Mouse (Mus musculus) layer of hippocampus, postnatal 25 days (tissue): ENCODE measurements at regions not wholly inside any gene's neighbourhood (a gene's known extent, or its start where the extent isn't known, plus 50 kb on each side); places are given as distances from the start of the nearest gene placed in this dataset.
A peak's percentile ranks its signal among the peaks of the same experiment; 100 is the strongest.

ENCODE experiments used
- DNase-seq, 2 experiments: peaks; one replicate each; pipeline ENCODE4 v3.0.0; 2022; ENCODE audit warnings: mixed read lengths in 2 of 2, low spot score in 1 of 2; ENCODE audit errors: extremely low spot score in 1 of 2

DNA sequence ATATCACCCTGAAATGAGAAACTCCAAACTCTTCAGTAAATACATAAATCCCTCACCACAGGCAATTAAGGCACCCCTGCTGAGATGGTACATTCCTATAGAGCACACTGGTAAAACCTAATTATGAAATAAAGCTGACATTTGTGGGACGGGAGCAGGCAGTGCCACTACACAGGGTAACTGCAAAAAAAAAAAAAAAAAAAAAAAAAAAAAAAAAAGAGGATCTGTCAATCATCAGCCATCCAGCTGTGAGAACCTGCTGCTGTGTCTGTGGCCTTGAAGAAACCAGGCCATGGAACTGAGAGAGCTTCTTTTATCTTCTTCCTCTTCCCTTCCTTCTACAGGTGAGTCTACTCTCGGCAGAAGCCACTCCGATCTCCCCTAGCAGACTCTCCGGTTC lies 78.6 kb upstream of the Sfrp2 start:
- no peak for DNase-seq

DNA sequence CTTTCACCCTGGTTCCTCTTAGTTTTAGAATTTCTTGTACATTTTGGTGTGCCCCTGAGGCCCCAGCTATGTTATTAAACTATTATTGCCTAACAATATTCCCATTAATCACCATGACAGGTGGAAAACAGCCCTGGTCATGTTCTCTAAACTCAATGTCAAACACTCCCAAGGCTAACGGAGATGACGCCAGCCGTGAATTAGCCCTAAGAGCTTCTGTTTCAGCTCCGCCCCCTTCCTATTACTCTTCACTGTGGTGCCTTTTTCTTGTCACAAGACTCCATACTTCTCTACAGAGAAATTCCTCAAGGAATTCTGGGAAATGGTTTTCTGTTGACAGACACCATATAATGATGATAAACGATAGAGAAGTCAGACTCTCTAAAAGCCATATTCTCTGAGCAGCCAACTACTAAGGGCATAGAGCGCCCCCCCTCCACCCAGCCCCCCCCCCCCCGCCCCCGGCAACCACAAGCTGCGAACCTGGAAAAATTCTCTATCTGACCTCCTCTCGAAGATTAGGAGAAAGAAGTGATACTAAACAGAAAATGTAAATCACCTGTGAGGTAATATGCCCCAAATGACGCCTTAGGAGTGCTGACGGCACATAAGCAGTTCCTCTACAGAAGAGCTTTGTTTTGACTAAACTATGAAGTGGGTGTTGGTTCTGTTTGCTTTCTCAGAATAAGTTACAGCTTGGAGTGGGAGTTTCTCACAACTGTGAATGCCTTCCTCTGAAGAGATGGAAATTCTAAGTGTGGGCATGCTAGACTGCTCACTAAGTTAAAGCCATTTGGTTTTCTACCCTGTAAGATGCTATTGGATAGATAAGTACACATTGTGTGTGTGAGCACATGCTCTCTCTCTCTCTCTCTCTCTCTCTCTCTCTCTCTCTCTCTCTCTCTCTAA lies 76.8 kb upstream of the Sfrp2 start:
- no peak for DNase-seq

- no peak for DNase-seq
These were observed 71.6 kb upstream of the Sfrp2 start for GRCm38 (mm10) chr3:83694505-83694904.

GRCm38 (mm10) chr3:83699751-83700150 lies 66.4 kb upstream of the Sfrp2 start:
- DNase-seq = no peak

DNA sequence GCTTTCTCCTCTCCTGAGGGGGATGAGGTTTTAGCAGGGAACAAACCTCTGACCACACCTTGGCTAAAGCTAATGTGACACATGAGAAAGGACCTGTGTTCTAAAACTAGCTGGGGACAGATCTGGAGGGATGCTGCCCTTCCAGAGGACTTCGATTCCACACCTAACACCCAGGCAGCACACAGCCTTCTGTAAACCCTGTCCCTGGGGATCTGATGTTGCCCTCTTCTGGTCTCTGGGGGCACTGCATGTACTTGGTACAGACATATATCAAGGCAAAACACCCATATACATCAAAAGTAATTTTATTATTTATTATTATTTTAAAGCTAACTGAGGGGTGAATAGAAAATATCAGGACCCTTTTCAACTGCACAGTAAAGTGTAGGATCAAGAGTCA lies 65.0 kb upstream of the Sfrp2 start:
- DNase-seq = peak in 1 of 2 experiments; percentile 60

- DNase-seq = no peak
These were observed 61.6 kb upstream of the Sfrp2 start for GRCm38 (mm10) chr3:83704559-83704958.

DNA sequence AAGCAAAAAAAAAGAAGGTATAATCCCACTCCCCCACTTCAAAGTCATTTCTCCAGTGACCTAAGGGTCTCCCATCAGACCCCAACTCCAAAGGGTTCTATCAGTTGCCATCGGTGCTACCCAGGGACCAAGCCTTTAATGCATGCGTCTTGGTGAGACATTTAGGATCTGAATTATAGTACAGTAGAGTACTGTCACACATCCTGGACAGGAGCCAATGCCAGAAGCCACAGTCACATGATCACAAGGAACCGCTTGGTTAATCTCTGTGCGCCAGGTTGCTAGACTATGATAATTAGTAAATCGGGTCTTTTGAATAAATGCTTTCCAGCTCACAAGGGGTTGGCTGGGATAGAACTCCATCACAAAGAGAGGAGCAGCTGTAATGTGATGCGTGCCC lies 60.9 kb upstream of the Sfrp2 start:
- no peak for DNase-seq

DNA sequence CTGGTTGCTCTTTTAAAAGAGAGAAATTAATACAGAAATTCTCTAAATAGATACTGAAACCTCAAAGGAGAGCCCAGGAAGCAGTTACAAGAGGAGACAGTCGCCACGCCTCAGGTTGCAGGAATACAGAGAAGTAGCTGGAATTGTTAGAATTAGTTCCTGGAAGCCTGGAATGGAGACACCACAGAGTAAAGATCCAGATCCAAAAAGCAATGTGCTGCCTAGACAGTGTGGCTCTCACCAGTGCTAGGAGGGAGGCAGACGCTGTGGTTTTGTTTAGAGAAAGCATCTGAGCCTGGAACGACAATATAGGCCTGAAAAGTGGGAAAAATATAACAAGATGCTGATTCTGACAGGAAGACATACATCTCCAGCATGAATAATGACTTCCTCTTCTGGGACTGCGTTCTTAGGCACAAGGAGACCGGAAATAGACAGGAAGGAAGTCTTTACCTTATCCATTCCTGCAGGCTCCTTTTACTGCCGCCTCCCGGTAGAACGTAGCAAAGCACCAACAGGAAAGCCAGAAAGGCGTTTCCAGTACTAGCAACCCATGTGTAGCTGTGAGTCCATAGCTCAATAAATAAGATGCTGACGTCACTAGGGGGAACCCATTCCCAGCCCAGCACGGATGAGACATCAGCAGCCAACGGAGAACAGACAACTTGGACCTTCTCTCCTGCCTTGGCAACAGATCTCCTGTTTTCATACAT lies 59.4 kb upstream of the Sfrp2 start:
- DNase-seq = no peak

DNA sequence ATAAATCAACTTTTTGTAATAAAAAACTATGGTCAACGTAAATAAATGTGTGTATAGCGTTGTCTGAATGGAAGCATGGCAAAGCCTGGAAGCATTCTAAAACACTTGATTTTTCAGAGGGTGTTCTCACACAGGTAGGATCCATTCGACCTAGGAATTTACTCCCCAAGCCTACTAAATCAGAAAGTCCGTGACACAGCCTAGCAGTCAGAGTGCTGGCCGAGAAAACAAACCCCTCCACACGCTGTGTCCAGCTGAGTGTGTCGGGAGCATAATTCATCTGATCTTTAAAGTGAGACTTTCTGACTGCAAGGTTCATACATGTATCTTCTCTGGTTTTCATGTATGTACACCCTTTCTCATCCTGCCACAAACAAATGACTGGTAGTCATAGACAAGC lies 58.8 kb upstream of the Sfrp2 start:
- DNase-seq = no peak

- DNase-seq = no peak
These were observed 57.1 kb upstream of the Sfrp2 start for GRCm38 (mm10) chr3:83708973-83709372.

DNA sequence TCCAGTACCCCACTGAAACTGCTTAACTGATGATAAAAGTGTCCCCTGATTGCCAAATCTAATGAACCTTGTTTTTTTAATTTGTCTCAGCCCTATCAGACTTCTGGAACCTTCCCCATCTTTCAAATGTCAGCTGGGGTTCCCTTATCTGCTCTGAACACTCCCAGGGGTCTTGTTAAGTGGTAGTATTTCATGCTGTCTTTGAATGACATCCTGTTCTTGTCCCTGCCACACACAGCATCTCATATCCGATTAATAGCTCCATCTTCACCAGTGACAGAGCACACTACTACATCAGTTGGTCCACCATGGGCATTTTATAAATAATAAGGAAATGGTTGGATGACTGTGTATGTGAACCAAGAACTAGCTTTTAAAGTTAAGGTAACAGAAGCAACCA lies 56.6 kb upstream of the Sfrp2 start:
- no peak for DNase-seq

DNA sequence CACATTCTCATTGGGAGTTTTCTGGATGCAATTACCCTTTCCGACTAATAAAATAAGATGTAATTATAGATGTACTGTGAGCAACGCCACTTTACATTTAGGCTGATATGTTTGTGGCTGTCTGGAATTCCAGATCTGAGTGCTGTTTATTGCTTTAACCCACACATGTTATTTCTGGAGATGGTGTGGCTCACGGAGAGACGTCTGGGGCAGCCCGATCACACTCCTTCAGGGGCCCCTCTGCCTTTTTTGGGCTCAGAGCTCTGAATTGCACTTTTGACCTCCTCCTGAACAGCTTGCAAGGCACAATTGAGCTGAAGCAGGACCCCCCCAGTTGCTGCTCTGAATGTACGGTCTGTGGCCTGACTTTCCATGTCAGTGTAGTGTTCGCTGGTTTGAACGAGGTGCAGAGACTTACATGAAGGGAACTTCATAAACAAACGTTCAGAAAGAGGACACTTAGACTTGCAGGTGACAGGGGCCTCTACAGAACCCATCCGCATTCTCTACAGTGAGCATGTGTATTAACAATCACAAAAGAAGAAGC lies 55.1 kb upstream of the Sfrp2 start:
- no peak for DNase-seq

GRCm38 (mm10) chr3:83712355-83712754 lies 53.8 kb upstream of the Sfrp2 start:
- DNase-seq = no peak

GRCm38 (mm10) chr3:83714572-83714971 lies 51.5 kb upstream of the Sfrp2 start:
- DNase-seq = no peak
